Mouse (Mus musculus): Measurements from ENCODE around the gene Treml1.

DNA sequence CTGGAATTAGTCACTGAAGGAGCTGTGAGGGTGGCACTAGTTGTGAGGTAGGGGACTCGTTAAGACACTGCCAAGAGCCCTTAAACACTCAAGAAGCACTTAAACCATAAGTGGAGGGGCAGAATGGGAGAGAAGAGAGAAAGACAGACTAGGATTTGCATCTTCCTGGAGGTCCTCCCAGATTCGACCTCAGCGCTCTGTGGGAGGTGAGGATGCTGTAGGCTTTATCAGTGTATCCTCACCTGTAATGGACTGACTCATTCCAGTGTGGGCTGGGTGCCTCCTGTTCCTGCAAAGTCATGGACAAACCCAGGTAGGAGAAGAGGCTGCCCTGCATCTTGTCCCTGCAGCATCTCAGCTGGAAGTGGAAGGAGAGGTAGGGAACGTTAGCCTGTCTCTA, 12.9 kb upstream of the Treml1 start:
- TF ChIP-seq CTCF (IDR thresholded peaks at IDR 0.05; ENCODE audit: low read depth, low read length) (no peak), GATA1 (IDR thresholded peaks at IDR 0.05; ENCODE audit: borderline replicate concordance, low read length) (no peak), TAL1 (conservative IDR thresholded peaks at IDR 0.05; ENCODE audit: low read depth, low read length) (no peak), POLR2AphosphoS5 (IDR thresholded peaks at IDR 0.05; ENCODE audit: insufficient replicate concordance, low read depth, low read length) (no peak), GATA2 (IDR thresholded peaks at IDR 0.05; ENCODE audit: borderline replicate concordance, low read depth, low read length) (no peak)

Measured in G1E (cell line).